In the genomic region with DNA sequence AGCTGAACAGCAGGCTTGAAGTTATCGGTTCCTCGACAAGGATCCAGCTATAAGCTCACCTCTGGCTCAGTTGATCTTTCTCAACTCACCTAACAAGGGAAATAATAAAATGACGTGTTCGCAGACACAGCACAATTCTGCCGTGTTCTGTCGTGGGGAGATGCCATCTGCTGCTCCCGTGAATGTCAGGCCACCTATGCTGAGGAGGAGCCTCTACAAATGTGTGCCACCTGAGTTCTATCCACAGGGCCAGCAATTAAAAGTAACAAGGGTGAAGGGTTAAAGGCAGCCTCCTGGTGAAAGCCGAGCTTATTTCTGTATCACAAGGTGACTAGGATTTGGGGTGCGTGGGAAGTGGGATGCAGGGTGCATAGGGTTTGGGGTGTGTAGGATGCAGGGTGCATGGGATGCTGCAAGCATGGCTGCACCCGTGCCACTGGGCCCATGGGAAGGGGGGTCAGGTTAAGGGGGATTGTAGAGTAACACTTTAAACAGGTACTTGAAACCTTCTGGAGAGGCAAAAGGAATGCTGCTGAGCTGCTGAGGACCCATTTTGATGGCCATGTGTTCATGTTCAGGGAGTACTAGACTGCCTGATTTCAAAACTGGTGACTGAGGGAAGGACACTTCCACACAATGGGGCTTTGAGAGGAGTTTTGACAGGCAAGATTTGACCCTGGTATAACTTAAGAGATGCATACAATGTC, we compare ENCODE assay signal across 26 mouse cellular contexts.
DNase-seq lines count a peak whose midpoint lies in the region; ATAC-seq and TF ChIP-seq lines count a peak whose summit lies in the region.
"Had no signal": no experiment of that assay in that cellular context is flagged by ENCODE, and none has a peak within 500 bp of the region (broad histone marks: within the 10 kb centered on the region; RNA-seq: fewer than 3 reads in every experiment).

No protein-coding gene starts in this region.

- TF ChIP-seq POLR2A in cerebellum, adult 2 months (IDR thresholded peaks at IDR 0.05; ENCODE audit: borderline replicate concordance, insufficient read depth, low read length), result no peak

- no peaks in the 10 kb centered on the region for H3K36me3 ChIP-seq in lung, embryonic 15.5 days
- no peaks in the 10 kb centered on the region for H3K36me3 ChIP-seq in intestine, embryonic 15.5 days
- H3K36me3 ChIP-seq: embryonic facial prominence, embryonic 12.5 days; forebrain, embryonic 15.5 days; heart, embryonic 12.5 days; hindbrain, embryonic 10.5 days; hindbrain, embryonic 15.5 days; midbrain, embryonic 10.5 days; midbrain, embryonic 15.5 days had no signal

- H3K27ac ChIP-seq in cerebellum, adult 2 months (ENCODE audit: insufficient read depth, low read length), result no peak overlapping the region
- no peak overlapping the region for H3K27ac ChIP-seq in lung, embryonic 15.5 days
- H3K27ac ChIP-seq in intestine, embryonic 15.5 days, result no peak overlapping the region
- H3K27ac ChIP-seq: embryonic facial prominence, embryonic 12.5 days; forebrain, embryonic 15.5 days; gastrocnemius, adult 2 months; heart, adult 2 months; hindbrain, embryonic 15.5 days; liver, embryonic 14.5 days; midbrain, embryonic 10.5 days; midbrain, embryonic 15.5 days had no signal

- no peaks in the 10 kb centered on the region for H3K27me3 ChIP-seq in cerebellum, adult 2 months (ENCODE audit: control insufficient read depth, insufficient read depth, low read length)
- peaks cover 23% of the 10 kb centered on the region for H3K27me3 ChIP-seq in lung, embryonic 15.5 days
- H3K27me3 ChIP-seq in intestine, embryonic 15.5 days (replicated peaks), result no peaks in the 10 kb centered on the region
- H3K27me3 ChIP-seq: embryonic facial prominence, embryonic 12.5 days; forebrain, embryonic 15.5 days; heart, embryonic 12.5 days; hindbrain, embryonic 15.5 days; Patski had no signal

- DNase-seq in cerebellum, adult 2 months, result peak; percentile 64 to 77
- no peak for DNase-seq in cerebellum, adult 11-12 months
- peak; percentile 72 to 73 for DNase-seq in cerebellum, postnatal 25 days
- DNase-seq in lung, postnatal 25 days (ENCODE audit: low spot score), result peak; percentile 52
- no peak for DNase-seq in urinary bladder, postnatal 4 days (ENCODE audit: low spot score in 2 of 2)
- DNase-seq: adrenal gland, postnatal 10 days; embryo, embryonic 11 days; gastrocnemius, adult 2 months; heart, adult 2 months; kidney, adult 2 months; layer of hippocampus, adult 9-11 months; liver; right cerebral cortex, postnatal 25 days; thymus, postnatal 25 days had no signal

- H3K4me1 ChIP-seq in cerebellum, adult 2 months (ENCODE audit: control insufficient read depth, insufficient read depth, low read length), result peaks cover 23% of the 10 kb centered on the region
- peaks cover 20% of the 10 kb centered on the region for H3K4me1 ChIP-seq in lung, embryonic 15.5 days
- 0 out of 2 replicates have a peak, but pooled peaks cover 6% of the 10 kb centered on the region for H3K4me1 ChIP-seq in intestine, embryonic 15.5 days (replicated peaks)
- H3K4me1 ChIP-seq: midbrain, embryonic 15.5 days had no signal

- peak; percentile 58; the same call in 1 of the 2 replicates for ATAC-seq in lung, embryonic 15.5 days (ENCODE audit: borderline replicate concordance, extremely low read depth, low FRiP score, low TSS enrichment)
- no peak for ATAC-seq in intestine, embryonic 15.5 days
- ATAC-seq in megakaryocyte, adult 5-6 weeks (ENCODE audit: poor library complexity, severe bottlenecking), result no peak
- ATAC-seq: forebrain, embryonic 15.5 days; midbrain, embryonic 15.5 days; Patski had no signal

- no peaks in the 10 kb centered on the region for H3K9me3 ChIP-seq in lung, embryonic 15.5 days
- no peaks in the 10 kb centered on the region for H3K9me3 ChIP-seq in intestine, embryonic 15.5 days
- H3K9me3 ChIP-seq: embryonic facial prominence, embryonic 12.5 days; forebrain, embryonic 15.5 days; heart, embryonic 12.5 days; hindbrain, embryonic 10.5 days; hindbrain, embryonic 15.5 days; midbrain, embryonic 10.5 days; midbrain, embryonic 15.5 days had no signal

- H3K4me2 ChIP-seq in lung, embryonic 15.5 days, result no peak overlapping the region
- no peak overlapping the region for H3K4me2 ChIP-seq in intestine, embryonic 15.5 days (replicated peaks)
- H3K4me2 ChIP-seq: embryonic facial prominence, embryonic 12.5 days; forebrain, embryonic 15.5 days; heart, embryonic 12.5 days; hindbrain, embryonic 15.5 days; midbrain, embryonic 15.5 days had no signal

- TF ChIP-seq CTCF in cerebellum, adult 2 months (IDR thresholded peaks at IDR 0.05; ENCODE audit: borderline replicate concordance, insufficient read depth, low read depth, low read length), result no peak

- no peak overlapping the region for H3K4me3 ChIP-seq in cerebellum, adult 2 months (replicated peaks; ENCODE audit: insufficient read depth, low read depth, low read length)
- no peak overlapping the region for H3K4me3 ChIP-seq in lung, embryonic 15.5 days
- H3K4me3 ChIP-seq in intestine, embryonic 15.5 days (replicated peaks), result no peak overlapping the region
- H3K4me3 ChIP-seq: embryonic facial prominence, embryonic 12.5 days; forebrain, embryonic 15.5 days; gastrocnemius, adult 2 months; heart, adult 2 months; heart, embryonic 12.5 days; hindbrain, embryonic 10.5 days; hindbrain, embryonic 15.5 days; midbrain, embryonic 10.5 days; midbrain, embryonic 15.5 days had no signal

- 35% methylated on average over 10 of the region's 10 CpGs for WGBS in cerebellum, adult 2 months
- WGBS in lung, embryonic 15.5 days, result 64% methylated on average over 10 of the region's 10 CpGs
- WGBS in intestine, embryonic 15.5 days, result 84% methylated on average over 10 of the region's 10 CpGs

- no peak overlapping the region for H3K9ac ChIP-seq in lung, embryonic 15.5 days
- H3K9ac ChIP-seq in intestine, embryonic 15.5 days, result no peak overlapping the region
- H3K9ac ChIP-seq: embryonic facial prominence, embryonic 12.5 days; forebrain, embryonic 15.5 days; hindbrain, embryonic 15.5 days; liver, embryonic 14.5 days; midbrain, embryonic 15.5 days had no signal

Comparison
In these comparisons a context has a peak if more than half of its experiments do, and no peak if none do; other contexts are left out.
1. DNase-seq: peak in cerebellum, adult 2 months (2 of 2), cerebellum, postnatal 25 days (2 of 2) and lung, postnatal 25 days (single experiment); none in cerebellum, adult 11-12 months (single experiment) and urinary bladder, postnatal 4 days (0 of 2).